Mouse (Mus musculus) regulatory T cell (primary cell): ENCODE results near the gene Igfbp6.

Experiments
- in situ Hi-C: fragments of 300-600 bp; cut with MboI, MseI; formaldehyde crosslinking; loops from one replicate; pipeline ENCODE4 v1.15.1; 2025; ENCODE audit warnings: high pct_unique_total_duplicates

Igfbp6 gene

GRCm38 (mm10) chr15:102108651-102109525, 35.3 kb upstream of the Igfbp6 start:
- in situ Hi-C loops: no loop called here

- in situ Hi-C loops: no loop called here
Measured at GRCm38 (mm10) chr15:102110271-102110670, 33.9 kb upstream of the Igfbp6 start.

GRCm38 (mm10) chr15:102110701-102111494, 33.3 kb upstream of the Igfbp6 start:
- in situ Hi-C loops: no loop called here

- in situ Hi-C loops: no loop called here
Measured at GRCm38 (mm10) chr15:102111495-102111829, 32.7 kb upstream of the Igfbp6 start.

- in situ Hi-C loops: no loop called here
Measured at GRCm38 (mm10) chr15:102112181-102112580, 32.0 kb upstream of the Igfbp6 start.

- in situ Hi-C loops: no loop called here
Measured at GRCm38 (mm10) chr15:102112827-102113226, 31.3 kb upstream of the Igfbp6 start.

- in situ Hi-C loops: no loop called here
Measured at GRCm38 (mm10) chr15:102113674-102114073, 30.5 kb upstream of the Igfbp6 start.

GRCm38 (mm10) chr15:102114651-102115260, 29.4 kb upstream of the Igfbp6 start:
- in situ Hi-C loops: no loop called here

GRCm38 (mm10) chr15:102115731-102116231, 28.4 kb upstream of the Igfbp6 start:
- in situ Hi-C loops: no loop called here

- in situ Hi-C loops: no loop called here
Measured at GRCm38 (mm10) chr15:102116753-102117415, 27.3 kb upstream of the Igfbp6 start.

- in situ Hi-C loops: no loop called here
Measured at GRCm38 (mm10) chr15:102117461-102118443, 26.4 kb upstream of the Igfbp6 start.

GRCm38 (mm10) chr15:102118591-102118990, 25.6 kb upstream of the Igfbp6 start:
- in situ Hi-C loops: no loop called here

GRCm38 (mm10) chr15:102119121-102119830, 24.9 kb upstream of the Igfbp6 start:
- in situ Hi-C loops: no loop called here

GRCm38 (mm10) chr15:102119831-102120170, 24.4 kb upstream of the Igfbp6 start:
- in situ Hi-C loops: no loop called here

- in situ Hi-C loops: no loop called here
Measured at GRCm38 (mm10) chr15:102120530-102120929, 23.6 kb upstream of the Igfbp6 start.

- in situ Hi-C loops: no loop called here
Measured at GRCm38 (mm10) chr15:102126303-102126702, 17.9 kb upstream of the Igfbp6 start.

GRCm38 (mm10) chr15:102133314-102133713, 10.8 kb upstream of the Igfbp6 start:
- in situ Hi-C loops: no loop called here

- in situ Hi-C loops: no loop called here
Measured at GRCm38 (mm10) chr15:102134709-102135108, 9.5 kb upstream of the Igfbp6 start.

GRCm38 (mm10) chr15:102135522-102136128, 8.5 kb upstream of the Igfbp6 start:
- in situ Hi-C loops: no loop called here
